Mouse (Mus musculus): ENCODE results near the gene Milr1. TPM values are rescaled to one million over a fixed set of nuclear protein-coding genes. Genes with fewer than 3 reads are reported as not detected.
"Not testable (repeated sequence)": the region's sequence is repeated elsewhere in the genome, so short reads cannot be mapped to it uniquely, and the experiment has no call there.

The Milr1 gene
- polyA plus RNA-seq, 2 experiments: 2.2 to 3.0 TPM

DNA sequence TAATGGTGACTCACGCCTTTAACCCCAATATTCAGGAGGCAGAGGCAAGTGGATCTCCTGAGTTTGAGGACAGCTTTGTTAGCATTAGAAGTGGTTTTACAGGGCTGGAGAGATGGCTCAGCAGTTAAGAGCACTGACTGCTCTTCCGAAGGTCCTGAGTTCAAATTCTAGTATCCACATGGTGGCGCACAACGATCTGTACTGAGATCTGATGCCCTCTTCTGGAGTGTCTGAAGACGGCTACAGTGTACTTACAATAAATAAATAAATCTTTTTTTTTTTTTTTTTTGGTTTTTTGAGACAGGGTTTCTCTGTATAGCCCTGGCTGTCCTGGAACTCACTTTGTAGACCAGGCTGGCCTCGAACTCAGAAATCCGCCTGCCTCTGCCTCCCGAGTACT is 10.3 kb upstream of the Milr1 start:
- H3K36me3 ChIP-seq (replicated peaks; ENCODE audit: control insufficient read depth, insufficient read depth, low read depth); H3K9ac ChIP-seq (replicated peaks); H3K4me3 ChIP-seq (ENCODE audit: insufficient read depth in 1 of 2, low read depth in 2 of 2, low read length in 2 of 2); DNase-seq (ENCODE audit: low read depth in 3 of 3, low spot score in 3 of 3); H3K27ac ChIP-seq; H3K9me3 ChIP-seq (ENCODE audit: control insufficient read depth, low read length); ATAC-seq (ENCODE audit: insufficient read depth); H3K4me2 ChIP-seq (ENCODE audit: low read depth); H3K4me1 ChIP-seq (replicated peaks; ENCODE audit: control insufficient read depth in 2 of 2, insufficient read depth in 2 of 2, low read length in 1 of 2); H3K27me3 ChIP-seq (ENCODE audit: control insufficient read depth, insufficient read depth, low read length): not testable (repeated sequence)
- WGBS (ENCODE audit: insufficient replicate concordance): 72% methylated on average over 8 of the region's 8 CpGs
- peak; percentile 6; the same call in 1 of the 2 replicates for TF ChIP-seq CTCF (IDR thresholded peaks at IDR 0.05; ENCODE audit: low read depth)

DNA sequence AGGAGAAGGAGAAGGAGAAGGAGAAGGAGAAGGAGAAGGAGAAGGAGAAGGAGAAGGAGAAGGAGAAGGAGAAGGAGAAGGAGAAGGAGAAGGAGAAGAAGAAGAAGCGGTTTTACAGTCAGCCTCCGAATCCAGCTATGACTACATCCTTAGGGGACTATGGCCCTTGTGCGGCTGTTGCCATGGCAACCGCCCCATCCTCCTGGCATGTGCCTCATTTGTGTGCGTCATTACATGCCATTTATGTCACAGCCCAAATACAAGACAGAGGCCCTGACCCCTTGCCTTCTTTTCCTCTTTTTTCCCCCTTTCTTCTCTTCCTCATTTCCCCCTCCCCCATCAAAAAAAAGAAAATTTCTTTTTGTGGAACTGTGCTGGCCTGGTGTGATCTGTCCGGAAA is 9.8 kb upstream of the Milr1 start:
- Histone ChIP-seq H3K27me3 (ENCODE audit: control insufficient read depth, insufficient read depth, low read length) (no peaks in the 10 kb centered on the region), H3K9me3 (ENCODE audit: control insufficient read depth, low read length) (no peaks in the 10 kb centered on the region), H3K4me1 (replicated peaks; ENCODE audit: control insufficient read depth in 2 of 2, insufficient read depth in 2 of 2, low read length in 1 of 2) (no peaks in the 10 kb centered on the region), H3K36me3 (replicated peaks; ENCODE audit: control insufficient read depth, insufficient read depth, low read depth) (no peaks in the 10 kb centered on the region), H3K4me2 (ENCODE audit: low read depth) (no peak overlapping the region), H3K9ac (replicated peaks) (no peak overlapping the region), H3K4me3 (ENCODE audit: insufficient read depth in 1 of 2, low read depth in 2 of 2, low read length in 2 of 2) (no peak overlapping the region), H3K27ac (no peak overlapping the region)
- DNase-seq (ENCODE audit: low read depth in 3 of 3, low spot score in 3 of 3) (no peak), ATAC-seq (ENCODE audit: insufficient read depth) (no peak)
- WGBS (ENCODE audit: insufficient replicate concordance): 67% methylated on average over 6 of the region's 6 CpGs
- TF ChIP-seq CTCF (IDR thresholded peaks at IDR 0.05; ENCODE audit: low read depth): no peak
- no peak for TF ChIP-seq EP300 (IDR thresholded peaks at IDR 0.05; ENCODE audit: low read depth)

DNA sequence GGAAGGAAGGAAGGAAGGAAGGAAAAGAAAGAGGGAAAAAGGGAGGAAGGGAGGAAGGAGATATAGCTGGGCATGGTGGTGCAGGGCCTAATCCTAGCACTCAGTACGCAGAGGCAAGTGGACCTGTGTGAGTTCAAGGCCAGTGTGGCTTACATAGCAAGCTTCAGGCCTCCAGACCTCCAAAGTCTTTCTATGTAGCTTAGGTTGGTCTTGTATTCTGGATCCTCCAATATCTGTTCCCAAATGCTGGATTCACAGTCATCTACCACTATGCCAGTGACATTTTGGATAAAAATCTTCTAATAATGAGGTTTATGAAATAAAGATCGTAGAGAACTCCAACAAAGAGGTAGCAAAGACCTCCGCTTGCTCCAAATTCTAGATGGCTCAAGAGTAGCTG is 9.2 kb upstream of the Milr1 start:
- Histone ChIP-seq H3K9ac (replicated peaks) (no peak overlapping the region), H3K4me2 (ENCODE audit: low read depth) (no peak overlapping the region), H3K4me1 (replicated peaks; ENCODE audit: control insufficient read depth in 2 of 2, insufficient read depth in 2 of 2, low read length in 1 of 2) (no peaks in the 10 kb centered on the region), H3K27me3 (ENCODE audit: control insufficient read depth, insufficient read depth, low read length) (no peaks in the 10 kb centered on the region), H3K27ac (no peak overlapping the region), H3K36me3 (replicated peaks; ENCODE audit: control insufficient read depth, insufficient read depth, low read depth) (no peaks in the 10 kb centered on the region), H3K9me3 (ENCODE audit: control insufficient read depth, low read length) (no peaks in the 10 kb centered on the region), H3K4me3 (ENCODE audit: insufficient read depth in 1 of 2, low read depth in 2 of 2, low read length in 2 of 2) (no peak overlapping the region)
- 70% methylated on average over 3 of the region's 3 CpGs for WGBS (ENCODE audit: insufficient replicate concordance)
- ATAC-seq (ENCODE audit: insufficient read depth) (no peak), DNase-seq (ENCODE audit: low read depth in 3 of 3, low spot score in 3 of 3) (no peak)
- no peak for TF ChIP-seq CTCF (IDR thresholded peaks at IDR 0.05; ENCODE audit: low read depth)
- TF ChIP-seq EP300 (IDR thresholded peaks at IDR 0.05; ENCODE audit: low read depth): no peak

DNA sequence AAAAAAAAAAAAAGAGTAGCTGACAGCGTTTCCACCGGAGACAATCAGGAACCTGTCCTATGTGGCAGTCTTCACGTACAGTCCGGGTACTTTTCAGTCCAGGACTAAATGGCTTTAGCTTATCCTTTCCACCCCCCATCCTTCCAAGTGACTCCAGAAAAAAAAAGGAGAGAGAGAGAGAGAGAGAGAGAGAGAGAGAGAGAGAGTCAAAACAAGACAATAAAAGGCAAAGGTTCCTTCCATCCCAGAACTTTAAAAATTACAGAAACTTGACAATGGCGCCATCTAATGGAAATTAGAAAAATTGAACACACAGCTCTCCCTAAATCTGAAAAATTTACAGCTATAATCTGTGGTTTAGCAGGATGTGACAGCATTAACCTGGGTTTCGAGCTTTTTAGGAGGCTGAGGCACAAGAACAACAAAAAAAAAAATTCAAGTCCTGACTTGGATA is 8.6 kb upstream of the Milr1 start:
- 37% methylated on average over 6 of the region's 6 CpGs for WGBS (ENCODE audit: insufficient replicate concordance)
- no peak overlapping the region for H3K9ac ChIP-seq (replicated peaks)
- TF ChIP-seq CTCF (IDR thresholded peaks at IDR 0.05; ENCODE audit: low read depth) (peak; percentile 40; the same call in 1 of the 2 replicates), EP300 (IDR thresholded peaks at IDR 0.05; ENCODE audit: low read depth) (no peak)
- H3K4me2 ChIP-seq (ENCODE audit: low read depth): no peak overlapping the region
- DNase-seq (ENCODE audit: low read depth in 3 of 3, low spot score in 3 of 3) (peak in 1 of 3 experiments; percentile 29), ATAC-seq (ENCODE audit: insufficient read depth) (no peak)
- no peaks in the 10 kb centered on the region for H3K27me3 ChIP-seq (ENCODE audit: control insufficient read depth, insufficient read depth, low read length)
- no peak overlapping the region for H3K4me3 ChIP-seq (ENCODE audit: insufficient read depth in 1 of 2, low read depth in 2 of 2, low read length in 2 of 2)
- no peaks in the 10 kb centered on the region for H3K36me3 ChIP-seq (replicated peaks; ENCODE audit: control insufficient read depth, insufficient read depth, low read depth)
- H3K9me3 ChIP-seq (ENCODE audit: control insufficient read depth, low read length): no peaks in the 10 kb centered on the region
- no peak overlapping the region for H3K27ac ChIP-seq
- no peaks in the 10 kb centered on the region for H3K4me1 ChIP-seq (replicated peaks; ENCODE audit: control insufficient read depth in 2 of 2, insufficient read depth in 2 of 2, low read length in 1 of 2)

- WGBS (ENCODE audit: insufficient replicate concordance): 73% methylated on average over 5 of the region's 5 CpGs
- H3K4me2 ChIP-seq (ENCODE audit: low read depth): no peak overlapping the region
- H3K27ac ChIP-seq: no peak overlapping the region
- TF ChIP-seq EP300 (IDR thresholded peaks at IDR 0.05; ENCODE audit: low read depth) (no peak), CTCF (IDR thresholded peaks at IDR 0.05; ENCODE audit: low read depth) (peak; percentile 39; the same call in 1 of the 2 replicates)
- H3K27me3 ChIP-seq (ENCODE audit: control insufficient read depth, insufficient read depth, low read length): no peaks in the 10 kb centered on the region
- H3K36me3 ChIP-seq (replicated peaks; ENCODE audit: control insufficient read depth, insufficient read depth, low read depth): no peaks in the 10 kb centered on the region
- no peaks in the 10 kb centered on the region for H3K9me3 ChIP-seq (ENCODE audit: control insufficient read depth, low read length)
- ATAC-seq (ENCODE audit: insufficient read depth) (no peak), DNase-seq (ENCODE audit: low read depth in 3 of 3, low spot score in 3 of 3) (no peak)
- no peak overlapping the region for H3K9ac ChIP-seq (replicated peaks)
- no peaks in the 10 kb centered on the region for H3K4me1 ChIP-seq (replicated peaks; ENCODE audit: control insufficient read depth in 2 of 2, insufficient read depth in 2 of 2, low read length in 1 of 2)
- no peak overlapping the region for H3K4me3 ChIP-seq (ENCODE audit: insufficient read depth in 1 of 2, low read depth in 2 of 2, low read length in 2 of 2)
Measured at GRCm38 (mm10) chr11:106744949-106745348, 6.1 kb upstream of the Milr1 start.

DNA sequence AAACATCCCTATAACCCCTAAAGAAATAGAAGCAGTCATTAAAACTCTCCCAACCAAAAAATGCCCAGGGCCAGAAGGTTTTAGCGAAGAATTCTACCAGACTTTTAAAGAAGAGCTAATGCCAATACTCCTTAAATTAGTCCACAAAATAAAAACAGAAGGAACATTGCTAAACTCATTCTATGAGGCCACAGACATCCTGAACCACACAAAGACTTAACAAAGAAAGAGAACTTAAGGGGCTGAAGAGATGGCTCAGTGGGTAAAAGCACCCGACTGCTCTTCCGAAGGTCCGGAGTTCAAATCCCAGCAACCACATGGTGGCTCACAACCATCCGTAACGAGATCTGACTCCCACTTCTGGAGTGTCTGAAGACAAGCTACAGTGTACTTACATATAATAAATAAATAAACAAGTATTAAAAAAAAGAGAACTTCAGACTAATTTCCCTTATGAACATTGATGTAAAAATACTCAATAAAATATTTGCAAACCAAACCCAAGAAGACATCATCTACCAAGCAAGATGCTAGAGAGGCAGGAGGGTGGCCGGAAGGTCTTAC is 1.4 kb upstream of the Milr1 start:
- H3K9ac ChIP-seq (replicated peaks); ATAC-seq (ENCODE audit: insufficient read depth); H3K9me3 ChIP-seq (ENCODE audit: control insufficient read depth, low read length); DNase-seq (ENCODE audit: low read depth in 3 of 3, low spot score in 3 of 3); H3K4me2 ChIP-seq (ENCODE audit: low read depth); H3K36me3 ChIP-seq (replicated peaks; ENCODE audit: control insufficient read depth, insufficient read depth, low read depth); H3K4me3 ChIP-seq (ENCODE audit: insufficient read depth in 1 of 2, low read depth in 2 of 2, low read length in 2 of 2); H3K27ac ChIP-seq; H3K4me1 ChIP-seq (replicated peaks; ENCODE audit: control insufficient read depth in 2 of 2, insufficient read depth in 2 of 2, low read length in 1 of 2); H3K27me3 ChIP-seq (ENCODE audit: control insufficient read depth, insufficient read depth, low read length): not testable (repeated sequence)
- WGBS (ENCODE audit: insufficient replicate concordance): 76% methylated on average over 7 of the region's 7 CpGs
